Mouse (Mus musculus): Measurements from ENCODE around the gene Tfdp1.

- TF ChIP-seq EP300 (IDR thresholded peaks at IDR 0.05; ENCODE audit: insufficient read depth, low read depth, low read length) (no peak), POLR2A (IDR thresholded peaks at IDR 0.05; ENCODE audit: insufficient read depth, low read depth, low read length) (no peak)
These were observed 12.0 kb upstream of the Tfdp1 start for GRCm38 (mm10) chr8:13326598-13326997.
